Mouse (Mus musculus): ENCODE measurements at regions not wholly inside any gene's neighbourhood (a gene's known extent, or its start where the extent isn't known, plus 50 kb on each side); places are given as distances from the start of the nearest gene placed in this dataset.

- H3K27ac ChIP-seq (ENCODE audit: low read depth, low read length) = no peak overlapping the region
- H3K4me1 ChIP-seq (replicated peaks; ENCODE audit: control insufficient read depth, insufficient read depth, low read length) = no peaks in the 10 kb centered on the region
- no peaks in the 10 kb centered on the region for H3K36me3 ChIP-seq (ENCODE audit: control insufficient read depth, insufficient read depth, low read length)
- no peak overlapping the region for H3K4me3 ChIP-seq (ENCODE audit: low read depth, low read length)
- 70% methylated on average over 1 of the region's 1 CpGs for WGBS
- H3K27me3 ChIP-seq (ENCODE audit: control insufficient read depth, insufficient read depth, low read length) = no peaks in the 10 kb centered on the region
- H3K9ac ChIP-seq (ENCODE audit: low read depth, low read length) = no peak overlapping the region
- no peak for ATAC-seq (ENCODE audit: low FRiP score)
- no peak overlapping the region for H3K4me2 ChIP-seq (replicated peaks; ENCODE audit: low read depth, low read length)
- no peak for DNase-seq (ENCODE audit: low spot score)
- H3K9me3 ChIP-seq (ENCODE audit: control insufficient read depth, low read length) = no peaks in the 10 kb centered on the region
These were observed 62.1 kb downstream of the P2ry1 start for GRCm38 (mm10) chr3:61064720-61065119.

GRCm38 (mm10) chr3:61067067-61067466 lies 64.5 kb downstream of the P2ry1 start:
- ATAC-seq (ENCODE audit: low FRiP score) = no peak
- Histone ChIP-seq H3K36me3 (ENCODE audit: control insufficient read depth, insufficient read depth, low read length) (no peaks in the 10 kb centered on the region), H3K9me3 (ENCODE audit: control insufficient read depth, low read length) (no peaks in the 10 kb centered on the region), H3K9ac (ENCODE audit: low read depth, low read length) (no peak overlapping the region), H3K27ac (ENCODE audit: low read depth, low read length) (no peak overlapping the region), H3K4me2 (replicated peaks; ENCODE audit: low read depth, low read length) (no peak overlapping the region), H3K4me1 (replicated peaks; ENCODE audit: control insufficient read depth, insufficient read depth, low read length) (no peaks in the 10 kb centered on the region), H3K27me3 (ENCODE audit: control insufficient read depth, insufficient read depth, low read length) (no peaks in the 10 kb centered on the region), H3K4me3 (ENCODE audit: low read depth, low read length) (no peak overlapping the region)
- 42% methylated on average over 1 of the region's 1 CpGs for WGBS
- no peak for DNase-seq (ENCODE audit: low spot score)

GRCm38 (mm10) chr3:61068229-61068628 lies 65.6 kb downstream of the P2ry1 start:
- Histone ChIP-seq H3K27me3 (ENCODE audit: control insufficient read depth, insufficient read depth, low read length) (no peaks in the 10 kb centered on the region), H3K36me3 (ENCODE audit: control insufficient read depth, insufficient read depth, low read length) (no peaks in the 10 kb centered on the region)

GRCm38 (mm10) chr3:61071041-61071440 lies 68.4 kb downstream of the P2ry1 start:
- ATAC-seq (ENCODE audit: low FRiP score) (no peak), DNase-seq (ENCODE audit: low spot score) (no peak)
- H3K9ac ChIP-seq (ENCODE audit: low read depth, low read length) = no peak overlapping the region
- no peaks in the 10 kb centered on the region for H3K9me3 ChIP-seq (ENCODE audit: control insufficient read depth, low read length)
- H3K4me2 ChIP-seq (replicated peaks; ENCODE audit: low read depth, low read length) = no peak overlapping the region
- no peaks in the 10 kb centered on the region for H3K27me3 ChIP-seq (ENCODE audit: control insufficient read depth, insufficient read depth, low read length)
- H3K36me3 ChIP-seq (ENCODE audit: control insufficient read depth, insufficient read depth, low read length) = no peaks in the 10 kb centered on the region
- no peak overlapping the region for H3K27ac ChIP-seq (ENCODE audit: low read depth, low read length)
- WGBS = 90% methylated on average over 1 of the region's 1 CpGs
- H3K4me1 ChIP-seq (replicated peaks; ENCODE audit: control insufficient read depth, insufficient read depth, low read length) = no peaks in the 10 kb centered on the region
- no peak overlapping the region for H3K4me3 ChIP-seq (ENCODE audit: low read depth, low read length)

More at GRCm38 (mm10) chr3:61068229-61068628, 65.6 kb downstream of the P2ry1 start:
- ATAC-seq (ENCODE audit: low FRiP score) = no peak
- H3K4me3 ChIP-seq (ENCODE audit: low read depth, low read length) = no peak overlapping the region
- no peak overlapping the region for H3K4me2 ChIP-seq (replicated peaks; ENCODE audit: low read depth, low read length)
- no peak for DNase-seq (ENCODE audit: low spot score)
- no peak overlapping the region for H3K27ac ChIP-seq (ENCODE audit: low read depth, low read length)
- no peaks in the 10 kb centered on the region for H3K9me3 ChIP-seq (ENCODE audit: control insufficient read depth, low read length)
- no peak overlapping the region for H3K9ac ChIP-seq (ENCODE audit: low read depth, low read length)
- no peaks in the 10 kb centered on the region for H3K4me1 ChIP-seq (replicated peaks; ENCODE audit: control insufficient read depth, insufficient read depth, low read length)

GRCm38 (mm10) chr3:61072330-61072729 lies 69.7 kb downstream of the P2ry1 start:
- Histone ChIP-seq H3K27me3 (ENCODE audit: control insufficient read depth, insufficient read depth, low read length) (no peaks in the 10 kb centered on the region), H3K4me1 (replicated peaks; ENCODE audit: control insufficient read depth, insufficient read depth, low read length) (no peaks in the 10 kb centered on the region), H3K9me3 (ENCODE audit: control insufficient read depth, low read length) (no peaks in the 10 kb centered on the region), H3K9ac (ENCODE audit: low read depth, low read length) (no peak overlapping the region), H3K36me3 (ENCODE audit: control insufficient read depth, insufficient read depth, low read length) (no peaks in the 10 kb centered on the region), H3K4me3 (ENCODE audit: low read depth, low read length) (no peak overlapping the region), H3K27ac (ENCODE audit: low read depth, low read length) (no peak overlapping the region), H3K4me2 (replicated peaks; ENCODE audit: low read depth, low read length) (no peak overlapping the region)
- WGBS = 88% methylated on average over 1 of the region's 1 CpGs
- DNase-seq (ENCODE audit: low spot score) (no peak), ATAC-seq (ENCODE audit: low FRiP score) (no peak)

GRCm38 (mm10) chr3:61073103-61073502 lies 70.5 kb downstream of the P2ry1 start:
- Histone ChIP-seq H3K36me3 (ENCODE audit: control insufficient read depth, insufficient read depth, low read length) (no peaks in the 10 kb centered on the region), H3K4me3 (ENCODE audit: low read depth, low read length) (no peak overlapping the region), H3K27ac (ENCODE audit: low read depth, low read length) (no peak overlapping the region), H3K4me2 (replicated peaks; ENCODE audit: low read depth, low read length) (no peak overlapping the region), H3K4me1 (replicated peaks; ENCODE audit: control insufficient read depth, insufficient read depth, low read length) (no peaks in the 10 kb centered on the region), H3K27me3 (ENCODE audit: control insufficient read depth, insufficient read depth, low read length) (no peaks in the 10 kb centered on the region), H3K9me3 (ENCODE audit: control insufficient read depth, low read length) (no peaks in the 10 kb centered on the region), H3K9ac (ENCODE audit: low read depth, low read length) (no peak overlapping the region)
- no peak for ATAC-seq (ENCODE audit: low FRiP score)
- no peak for DNase-seq (ENCODE audit: low spot score)
- 79% methylated on average over 1 of the region's 1 CpGs for WGBS

GRCm38 (mm10) chr3:61073806-61074205 lies 71.2 kb downstream of the P2ry1 start:
- DNase-seq (ENCODE audit: low spot score) (no peak), ATAC-seq (ENCODE audit: low FRiP score) (no peak)
- H3K4me2 ChIP-seq (replicated peaks; ENCODE audit: low read depth, low read length) = no peak overlapping the region
- no peak overlapping the region for H3K9ac ChIP-seq (ENCODE audit: low read depth, low read length)
- H3K27ac ChIP-seq (ENCODE audit: low read depth, low read length) = no peak overlapping the region
- no peaks in the 10 kb centered on the region for H3K36me3 ChIP-seq (ENCODE audit: control insufficient read depth, insufficient read depth, low read length)
- H3K27me3 ChIP-seq (ENCODE audit: control insufficient read depth, insufficient read depth, low read length) = no peaks in the 10 kb centered on the region
- no peaks in the 10 kb centered on the region for H3K9me3 ChIP-seq (ENCODE audit: control insufficient read depth, low read length)
- no peaks in the 10 kb centered on the region for H3K4me1 ChIP-seq (replicated peaks; ENCODE audit: control insufficient read depth, insufficient read depth, low read length)
- H3K4me3 ChIP-seq (ENCODE audit: low read depth, low read length) = no peak overlapping the region
- 86% methylated on average over 4 of the region's 4 CpGs for WGBS

GRCm38 (mm10) chr3:61075839-61076238 lies 73.2 kb downstream of the P2ry1 start:
- 86% methylated on average over 2 of the region's 2 CpGs for WGBS
- H3K36me3 ChIP-seq (ENCODE audit: control insufficient read depth, insufficient read depth, low read length) = no peaks in the 10 kb centered on the region

GRCm38 (mm10) chr3:61089931-61090330 lies 87.3 kb downstream of the P2ry1 start:
- Histone ChIP-seq H3K36me3 (ENCODE audit: control insufficient read depth, insufficient read depth, low read length) (no peaks in the 10 kb centered on the region), H3K4me1 (replicated peaks; ENCODE audit: control insufficient read depth, insufficient read depth, low read length) (no peaks in the 10 kb centered on the region), H3K4me3 (ENCODE audit: low read depth, low read length) (no peak overlapping the region), H3K9ac (ENCODE audit: low read depth, low read length) (no peak overlapping the region), H3K4me2 (replicated peaks; ENCODE audit: low read depth, low read length) (no peak overlapping the region), H3K27ac (ENCODE audit: low read depth, low read length) (no peak overlapping the region), H3K9me3 (ENCODE audit: control insufficient read depth, low read length) (no peaks in the 10 kb centered on the region), H3K27me3 (ENCODE audit: control insufficient read depth, insufficient read depth, low read length) (no peaks in the 10 kb centered on the region)
- no peak for DNase-seq (ENCODE audit: low spot score)
- ATAC-seq (ENCODE audit: low FRiP score) = no peak
- WGBS = 90% methylated on average over 1 of the region's 1 CpGs

More at GRCm38 (mm10) chr3:61075839-61076238, 73.2 kb downstream of the P2ry1 start:
- no peak overlapping the region for H3K9ac ChIP-seq (ENCODE audit: low read depth, low read length)
- no peak overlapping the region for H3K27ac ChIP-seq (ENCODE audit: low read depth, low read length)
- no peak overlapping the region for H3K4me2 ChIP-seq (replicated peaks; ENCODE audit: low read depth, low read length)
- no peaks in the 10 kb centered on the region for H3K27me3 ChIP-seq (ENCODE audit: control insufficient read depth, insufficient read depth, low read length)
- DNase-seq (ENCODE audit: low spot score) (no peak), ATAC-seq (ENCODE audit: low FRiP score) (no peak)
- no peaks in the 10 kb centered on the region for H3K4me1 ChIP-seq (replicated peaks; ENCODE audit: control insufficient read depth, insufficient read depth, low read length)
- H3K9me3 ChIP-seq (ENCODE audit: control insufficient read depth, low read length) = no peaks in the 10 kb centered on the region
- no peak overlapping the region for H3K4me3 ChIP-seq (ENCODE audit: low read depth, low read length)

All from hindbrain, embryonic 11.5 days (tissue).